Mouse (Mus musculus): ENCODE data around the gene Nsg2. TPM values are rescaled to one million over a fixed set of nuclear protein-coding genes. Genes with fewer than 3 reads are reported as not detected.
"Not testable (repeated sequence)": the region's sequence is repeated elsewhere in the genome, so short reads cannot be mapped to it uniquely, and the experiment has no call there.

Gene Nsg2
- polyA plus RNA-seq, 1 experiment from 2014 or later, result 0.25 TPM

GRCm38 (mm10) chr11:31976137-31976536 is 24.1 kb upstream of the Nsg2 start:
- H3K4me3 ChIP-seq (ENCODE audit: low read depth, low read length), result no peak overlapping the region
- H3K27me3 ChIP-seq (ENCODE audit: insufficient read depth, low read length), result no peaks in the 10 kb centered on the region
- H3K4me1 ChIP-seq (ENCODE audit: insufficient read depth), result no peaks in the 10 kb centered on the region
- ATAC-seq (ENCODE audit: insufficient read depth) (no peak), DNase-seq (peak; percentile 24)
- 34% methylated on average over 5 of the region's 5 CpGs for WGBS
- no peaks in the 10 kb centered on the region for H3K36me3 ChIP-seq (ENCODE audit: insufficient read depth)
- no peak for TF ChIP-seq CTCF (IDR thresholded peaks at IDR 0.05; ENCODE audit: low read depth)
- peaks cover 5% of the 10 kb centered on the region; the same call in 1 of the 2 replicates for H3K9me3 ChIP-seq (ENCODE audit: low read depth, low read length)
- H3K27ac ChIP-seq (ENCODE audit: low read depth), result no peak overlapping the region
- H3K9ac ChIP-seq, result no peak overlapping the region
- H3K4me2 ChIP-seq, result no peak overlapping the region

GRCm38 (mm10) chr11:31980089-31980488 is 20.2 kb upstream of the Nsg2 start:
- H3K36me3 ChIP-seq (ENCODE audit: insufficient read depth); H3K4me1 ChIP-seq (ENCODE audit: insufficient read depth); H3K9me3 ChIP-seq (ENCODE audit: low read depth, low read length); ATAC-seq (ENCODE audit: insufficient read depth); H3K27ac ChIP-seq (ENCODE audit: low read depth); H3K9ac ChIP-seq; DNase-seq; H3K4me3 ChIP-seq (ENCODE audit: low read depth, low read length); H3K27me3 ChIP-seq (ENCODE audit: insufficient read depth, low read length); H3K4me2 ChIP-seq: not testable (repeated sequence)
- 93% methylated on average over 5 of the region's 5 CpGs for WGBS

- Histone ChIP-seq H3K27ac (ENCODE audit: low read depth) (no peak overlapping the region), H3K4me2 (no peak overlapping the region), H3K36me3 (ENCODE audit: insufficient read depth) (no peaks in the 10 kb centered on the region), H3K27me3 (ENCODE audit: insufficient read depth, low read length) (no peaks in the 10 kb centered on the region), H3K9ac (no peak overlapping the region), H3K9me3 (ENCODE audit: low read depth, low read length) (peaks cover 5% of the 10 kb centered on the region; the same call in 1 of the 2 replicates), H3K4me1 (ENCODE audit: insufficient read depth) (no peaks in the 10 kb centered on the region), H3K4me3 (ENCODE audit: low read depth, low read length) (no peak overlapping the region)
- WGBS, result 82% methylated on average over 7 of the region's 7 CpGs
- ATAC-seq (ENCODE audit: insufficient read depth) (no peak), DNase-seq (no peak)
- no peak for TF ChIP-seq CTCF (IDR thresholded peaks at IDR 0.05; ENCODE audit: low read depth)
Observed at GRCm38 (mm10) chr11:31981830-31982229, 18.4 kb upstream of the Nsg2 start.

GRCm38 (mm10) chr11:31982247-31982943 is 17.9 kb upstream of the Nsg2 start:
- not testable (repeated sequence) for H3K36me3 ChIP-seq (ENCODE audit: insufficient read depth); H3K4me1 ChIP-seq (ENCODE audit: insufficient read depth); H3K9me3 ChIP-seq (ENCODE audit: low read depth, low read length); H3K9ac ChIP-seq; H3K4me3 ChIP-seq (ENCODE audit: low read depth, low read length); DNase-seq; H3K27ac ChIP-seq (ENCODE audit: low read depth); ATAC-seq (ENCODE audit: insufficient read depth); H3K4me2 ChIP-seq; H3K27me3 ChIP-seq (ENCODE audit: insufficient read depth, low read length)
- WGBS, result 83% methylated on average over 13 of the region's 13 CpGs

GRCm38 (mm10) chr11:31983249-31983648 is 17.0 kb upstream of the Nsg2 start:
- Histone ChIP-seq H3K36me3 (ENCODE audit: insufficient read depth) (no peaks in the 10 kb centered on the region), H3K4me1 (ENCODE audit: insufficient read depth) (no peaks in the 10 kb centered on the region), H3K27ac (ENCODE audit: low read depth) (no peak overlapping the region), H3K9ac (no peak overlapping the region), H3K9me3 (ENCODE audit: low read depth, low read length) (peaks cover 5% of the 10 kb centered on the region; the same call in 1 of the 2 replicates), H3K4me3 (ENCODE audit: low read depth, low read length) (no peak overlapping the region), H3K4me2 (no peak overlapping the region), H3K27me3 (ENCODE audit: insufficient read depth, low read length) (no peaks in the 10 kb centered on the region)
- no peak for TF ChIP-seq CTCF (IDR thresholded peaks at IDR 0.05; ENCODE audit: low read depth)
- ATAC-seq (ENCODE audit: insufficient read depth) (no peak), DNase-seq (no peak)

- no peak overlapping the region for H3K4me2 ChIP-seq
- DNase-seq (no peak), ATAC-seq (ENCODE audit: insufficient read depth) (no peak)
- 65% methylated on average over 2 of the region's 2 CpGs for WGBS
- TF ChIP-seq CTCF (IDR thresholded peaks at IDR 0.05; ENCODE audit: low read depth), result no peak
- peaks cover 2% of the 10 kb centered on the region; the same call in 1 of the 2 replicates for H3K9me3 ChIP-seq (ENCODE audit: low read depth, low read length)
- H3K4me3 ChIP-seq (ENCODE audit: low read depth, low read length), result no peak overlapping the region
- no peaks in the 10 kb centered on the region for H3K4me1 ChIP-seq (ENCODE audit: insufficient read depth)
- no peak overlapping the region for H3K27ac ChIP-seq (ENCODE audit: low read depth)
- H3K36me3 ChIP-seq (ENCODE audit: insufficient read depth), result no peaks in the 10 kb centered on the region
- no peak overlapping the region for H3K9ac ChIP-seq
- no peaks in the 10 kb centered on the region for H3K27me3 ChIP-seq (ENCODE audit: insufficient read depth, low read length)
Observed at GRCm38 (mm10) chr11:31984786-31985185, 15.5 kb upstream of the Nsg2 start.

GRCm38 (mm10) chr11:31992535-31992934 is 7.7 kb upstream of the Nsg2 start:
- 89% methylated on average over 3 of the region's 3 CpGs for WGBS
- no peak for ATAC-seq (ENCODE audit: insufficient read depth)
- no peak overlapping the region for H3K9ac ChIP-seq

More at GRCm38 (mm10) chr11:31992535-31992934, 7.7 kb upstream of the Nsg2 start:
- H3K4me1 ChIP-seq (ENCODE audit: insufficient read depth), result no peaks in the 10 kb centered on the region
- no peak for DNase-seq
- no peak overlapping the region for H3K4me3 ChIP-seq (ENCODE audit: low read depth, low read length)
- H3K27ac ChIP-seq (ENCODE audit: low read depth), result no peak overlapping the region
- no peaks in the 10 kb centered on the region for H3K36me3 ChIP-seq (ENCODE audit: insufficient read depth)
- no peak for TF ChIP-seq CTCF (IDR thresholded peaks at IDR 0.05; ENCODE audit: low read depth)
- no peaks in the 10 kb centered on the region for H3K27me3 ChIP-seq (ENCODE audit: insufficient read depth, low read length)
- no peak overlapping the region for H3K4me2 ChIP-seq
- H3K9me3 ChIP-seq (ENCODE audit: low read depth, low read length), result no peaks in the 10 kb centered on the region
